Mouse (Mus musculus) G1E (cell line): ENCODE data around the gene Hsp90ab1.

Experiments used
- CTCF ChIP-seq: IDR thresholded peaks from 2 replicates; pipeline ENCODE4 v1.5.1; 2012; ENCODE audit warnings: low read depth, low read length, inconsistent platforms, mixed read lengths
- GATA1 ChIP-seq: IDR thresholded peaks from 2 replicates; pipeline ENCODE4 v1.6.1; 2012; ENCODE audit warnings: borderline replicate concordance, low read length, inconsistent platforms, mixed read lengths
- GATA2 ChIP-seq: IDR thresholded peaks from 2 replicates; pipeline ENCODE4 v1.6.1; 2012; ENCODE audit warnings: low read depth, low read length, inconsistent platforms, borderline replicate concordance
- POLR2AphosphoS5 ChIP-seq: IDR thresholded peaks from 2 replicates; pipeline ENCODE4 v1.6.1; 2012; ENCODE audit warnings: low read depth, low read length, inconsistent platforms; ENCODE audit not compliant: insufficient replicate concordance
- TAL1 ChIP-seq: conservative IDR thresholded peaks from 2 replicates; pipeline ENCODE4 v1.6.1; 2012; ENCODE audit warnings: low read depth, low read length, inconsistent platforms, mixed read lengths

GRCm38 (mm10) chr17:45550253-45550652 is 22.8 kb downstream of the Hsp90ab1 start:
- TF ChIP-seq CTCF (no peak), TAL1 (no peak), GATA2 (no peak), GATA1 (no peak), POLR2AphosphoS5 (no peak)
